Mouse (Mus musculus): ENCODE results near the gene Fam198b.

- TF ChIP-seq CTCF (IDR thresholded peaks at IDR 0.05; ENCODE audit: low read depth), result no peak
- no peak for TF ChIP-seq EP300 (IDR thresholded peaks at IDR 0.05; ENCODE audit: low read depth)
Measured at GRCm38 (mm10) chr3:79901734-79902133, 17.4 kb downstream of the Fam198b start.

Data from liver, postnatal 0 days (tissue).